Mouse (Mus musculus) liver, embryonic 15.5 days (tissue): ENCODE data around the gene Tmem51. TPM values are rescaled to one million over a fixed set of nuclear protein-coding genes. Genes with fewer than 3 reads are reported as not detected.
A peak's percentile ranks its signal among the peaks of the same experiment; 100 is the strongest.

Experiments
- ATAC-seq: fragments of 200-750 bp; cut with Nextera tagmentation; 2 replicates; pipeline ENCODE4 v1.8.0; 2017; ENCODE audit warnings: moderate number of reproducible peaks, mild to moderate bottlenecking, moderate library complexity; ENCODE audit not compliant: insufficient read depth
- H3K27ac ChIP-seq: fragments of 300-500 bp; sonication (generic); replicated peaks from 2 replicates; pipeline ENCODE4 v1.5.1; 2015; ENCODE audit warnings: mild to moderate bottlenecking, inconsistent platforms
- H3K27me3 ChIP-seq: fragments of 300-500 bp; sonication (generic); 2 replicates; pipeline ENCODE4 v1.6.1; 2015; ENCODE audit warnings: mild to moderate bottlenecking, inconsistent platforms
- H3K36me3 ChIP-seq: fragments of 300-500 bp; sonication (generic); replicated peaks from 2 replicates; pipeline ENCODE4 v1.6.1; 2015; ENCODE audit warnings: moderate library complexity, mild to moderate bottlenecking, inconsistent platforms
- H3K4me1 ChIP-seq: fragments of 300-500 bp; sonication (generic); replicated peaks from 2 replicates; pipeline ENCODE4 v1.6.1; 2015; ENCODE audit warnings: inconsistent platforms
- H3K4me2 ChIP-seq: fragments of 300-500 bp; sonication (generic); 2 replicates; pipeline ENCODE4 v1.6.1; 2015; ENCODE audit warnings: moderate library complexity, mild to moderate bottlenecking, inconsistent platforms
- H3K4me3 ChIP-seq: fragments of 300-500 bp; sonication (generic); replicated peaks from 2 replicates; pipeline ENCODE4 v1.5.1; 2015; ENCODE audit warnings: mild to moderate bottlenecking, inconsistent platforms
- H3K9ac ChIP-seq: fragments of 300-500 bp; sonication (generic); 2 replicates; pipeline ENCODE4 v1.6.1; 2015; ENCODE audit warnings: moderate library complexity, mild to moderate bottlenecking, inconsistent platforms
- H3K9me3 ChIP-seq: fragments of 300-500 bp; sonication (generic); replicated peaks from 2 replicates; pipeline ENCODE4 v1.6.1; 2016; ENCODE audit warnings: inconsistent platforms
- WGBS: fragments of 180-500 bp; shearing (Covaris S2); methylation state at CpG from one replicate; pipeline ENCODE4 v1.1.7; 2015; ENCODE audit warnings: mixed read lengths; ENCODE audit not compliant: insufficient replicate concordance; 5-methylcytosine and 5-hydroxymethylcytosine counted together
- polyA plus RNA-seq: library from polyadenylated mRNA; unstranded; fragments of >200 nt; fragmentation: Nextera tagmentation; extraction: Ambion mirVana; gene quantifications from 2 replicates; pipeline ENCODE4 v1.2.1, GENCODE M21; 2015

Tmem51 gene
- polyA plus RNA-seq, 1 experiment from 2014 or later = 16.2 TPM

DNA sequence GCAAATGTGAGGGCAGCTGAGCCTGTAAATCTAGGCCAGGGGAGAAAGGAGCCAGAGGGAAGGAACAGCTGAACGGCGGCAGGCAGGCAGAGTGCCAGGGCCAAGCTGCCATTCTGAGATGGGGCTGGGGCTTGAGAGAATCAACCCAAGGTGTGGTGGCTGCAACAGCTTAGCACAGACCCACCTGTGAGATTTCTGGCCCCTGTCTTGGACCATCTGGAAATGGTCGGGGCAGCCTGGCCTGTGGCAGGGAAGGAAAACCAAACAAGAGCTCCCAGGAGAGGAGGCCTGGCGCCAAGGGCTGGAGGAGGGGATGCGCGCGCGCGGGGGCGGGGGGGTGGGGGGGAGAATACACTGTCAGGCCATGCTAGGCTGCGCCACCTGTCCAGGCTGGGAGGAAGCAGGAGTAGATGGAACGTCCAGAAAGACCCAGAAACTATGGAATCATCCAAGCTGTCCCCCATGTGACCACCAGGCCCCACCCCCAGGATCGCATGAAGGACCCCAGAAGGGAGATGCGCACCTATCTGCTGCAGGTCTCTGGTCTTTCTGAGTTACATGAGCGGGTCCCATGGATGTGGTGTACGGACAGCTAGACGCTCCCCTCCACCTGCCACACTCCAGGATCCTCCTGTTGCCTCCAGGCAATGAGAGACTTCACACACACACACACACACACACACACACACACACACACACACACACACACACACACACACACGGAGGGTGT, 3.0 kb downstream of the Tmem51 start:
- WGBS = 60% methylated on average over 18 of the region's 18 CpGs
- peaks cover 55% of the 10 kb centered on the region for H3K4me1 ChIP-seq
- H3K27ac ChIP-seq = peak overlapping the region; percentile 5; the same call in 1 of the 2 replicates
- H3K36me3 ChIP-seq = no peaks in the 10 kb centered on the region
- no peak overlapping the region for H3K9ac ChIP-seq
- H3K27me3 ChIP-seq = peaks cover 44% of the 10 kb centered on the region
- no peak overlapping the region for H3K4me3 ChIP-seq
- ATAC-seq = no peak
- H3K4me2 ChIP-seq = peak overlapping the region; percentile 14
- H3K9me3 ChIP-seq = no peaks in the 10 kb centered on the region

GRCm38 (mm10) chr4:142080487-142080767, 3.7 kb downstream of the Tmem51 start:
- no peaks in the 10 kb centered on the region for H3K36me3 ChIP-seq
- H3K4me2 ChIP-seq = peak overlapping the region; percentile 14
- no peak for ATAC-seq
- no peak overlapping the region for H3K4me3 ChIP-seq
- H3K27ac ChIP-seq = no peak overlapping the region
- H3K27me3 ChIP-seq = peaks cover 37% of the 10 kb centered on the region
- WGBS = 56% methylated on average over 4 of the region's 4 CpGs
- no peaks in the 10 kb centered on the region for H3K9me3 ChIP-seq
- H3K4me1 ChIP-seq = peaks cover 56% of the 10 kb centered on the region
- no peak overlapping the region for H3K9ac ChIP-seq

GRCm38 (mm10) chr4:142079629-142080486, 4.2 kb downstream of the Tmem51 start:
- no peak overlapping the region for H3K9ac ChIP-seq
- 36% methylated on average over 14 of the region's 14 CpGs for WGBS

GRCm38 (mm10) chr4:142077572-142078271, 6.4 kb downstream of the Tmem51 start:
- H3K9ac ChIP-seq = no peak overlapping the region
- no peaks in the 10 kb centered on the region for H3K9me3 ChIP-seq
- 19% methylated on average over 18 of the region's 18 CpGs for WGBS
- peaks cover 10% of the 10 kb centered on the region for H3K27me3 ChIP-seq
- peaks cover 66% of the 10 kb centered on the region for H3K4me1 ChIP-seq
- H3K27ac ChIP-seq = peak overlapping the region; percentile 25
- H3K4me2 ChIP-seq = 0 out of 2 replicates have a peak overlapping the region, but pooled peaks have one; percentile 12
- H3K4me3 ChIP-seq = no peak overlapping the region
- no peaks in the 10 kb centered on the region for H3K36me3 ChIP-seq
- no peak for ATAC-seq

More at GRCm38 (mm10) chr4:142079629-142080486, 4.2 kb downstream of the Tmem51 start:
- Histone ChIP-seq H3K4me1 (peaks cover 56% of the 10 kb centered on the region), H3K27me3 (peaks cover 32% of the 10 kb centered on the region), H3K4me2 (no peak overlapping the region), H3K4me3 (no peak overlapping the region), H3K27ac (no peak overlapping the region), H3K9me3 (no peaks in the 10 kb centered on the region), H3K36me3 (no peaks in the 10 kb centered on the region)
- ATAC-seq = no peak

- Histone ChIP-seq H3K36me3 (no peaks in the 10 kb centered on the region), H3K27me3 (peaks cover 4% of the 10 kb centered on the region; the same call in 1 of the 2 replicates), H3K4me2 (no peak overlapping the region), H3K4me1 (peaks cover 66% of the 10 kb centered on the region), H3K4me3 (no peak overlapping the region), H3K27ac (peak overlapping the region; percentile 25; the same call in 1 of the 2 replicates), H3K9me3 (no peaks in the 10 kb centered on the region), H3K9ac (no peak overlapping the region)
- ATAC-seq = no peak
- 5% methylated on average over 1 of the region's 1 CpGs for WGBS
Observed at GRCm38 (mm10) chr4:142076883-142077282, 7.2 kb downstream of the Tmem51 start.

GRCm38 (mm10) chr4:142075931-142076330, 8.2 kb downstream of the Tmem51 start:
- no peak overlapping the region for H3K4me3 ChIP-seq
- H3K27ac ChIP-seq = 0 out of 2 replicates have a peak overlapping the region, but pooled peaks have one; percentile 31
- H3K36me3 ChIP-seq = no peaks in the 10 kb centered on the region
- no peak overlapping the region for H3K4me2 ChIP-seq
- peak; percentile 17 for ATAC-seq
- peaks cover 7% of the 10 kb centered on the region; the same call in 1 of the 2 replicates for H3K27me3 ChIP-seq
- WGBS = 65% methylated on average over 11 of the region's 11 CpGs
- H3K9ac ChIP-seq = no peak overlapping the region
- H3K9me3 ChIP-seq = no peaks in the 10 kb centered on the region
- peaks cover 65% of the 10 kb centered on the region for H3K4me1 ChIP-seq

DNA sequence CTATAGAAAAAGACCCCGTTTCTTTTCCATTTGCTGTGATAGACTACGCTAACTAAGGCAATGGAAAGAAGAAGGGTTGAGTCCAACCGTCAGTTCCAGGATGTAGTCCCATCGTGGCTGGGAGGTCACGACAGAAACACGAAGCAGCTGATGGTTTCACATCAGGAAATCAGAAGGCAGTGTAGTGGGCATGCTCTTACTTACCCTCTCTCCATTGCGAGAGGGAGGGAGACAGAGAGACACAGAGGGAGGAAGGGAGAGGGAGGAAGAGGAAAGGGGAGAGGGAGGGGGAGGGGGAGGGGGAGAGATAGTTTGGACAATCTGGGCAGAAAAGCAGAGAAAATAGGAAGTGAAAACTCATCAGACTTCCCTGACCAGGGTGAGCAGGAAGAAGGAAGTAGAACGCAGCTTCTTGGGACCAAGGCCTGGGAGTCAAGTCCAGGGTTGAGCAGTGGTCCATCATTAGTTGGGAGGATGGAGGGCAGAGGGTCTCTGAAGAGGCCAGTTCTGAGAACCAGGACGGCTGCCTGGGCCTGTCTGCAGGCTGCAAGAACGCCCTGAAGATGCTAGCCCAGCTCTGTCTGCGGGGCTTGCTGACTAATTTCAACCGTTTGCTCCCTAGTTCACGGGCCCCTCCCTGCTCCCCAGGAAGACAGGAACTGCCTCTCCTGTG, 9.9 kb downstream of the Tmem51 start:
- Histone ChIP-seq H3K27me3 (peaks cover 6% of the 10 kb centered on the region; the same call in 1 of the 2 replicates), H3K36me3 (no peaks in the 10 kb centered on the region), H3K9me3 (no peaks in the 10 kb centered on the region), H3K9ac (no peak overlapping the region), H3K4me1 (peaks cover 59% of the 10 kb centered on the region), H3K4me3 (no peak overlapping the region), H3K27ac (0 out of 2 replicates have a peak overlapping the region, but pooled peaks have one; percentile 38), H3K4me2 (no peak overlapping the region)
- WGBS = 25% methylated on average over 13 of the region's 13 CpGs
- ATAC-seq = no peak

DNA sequence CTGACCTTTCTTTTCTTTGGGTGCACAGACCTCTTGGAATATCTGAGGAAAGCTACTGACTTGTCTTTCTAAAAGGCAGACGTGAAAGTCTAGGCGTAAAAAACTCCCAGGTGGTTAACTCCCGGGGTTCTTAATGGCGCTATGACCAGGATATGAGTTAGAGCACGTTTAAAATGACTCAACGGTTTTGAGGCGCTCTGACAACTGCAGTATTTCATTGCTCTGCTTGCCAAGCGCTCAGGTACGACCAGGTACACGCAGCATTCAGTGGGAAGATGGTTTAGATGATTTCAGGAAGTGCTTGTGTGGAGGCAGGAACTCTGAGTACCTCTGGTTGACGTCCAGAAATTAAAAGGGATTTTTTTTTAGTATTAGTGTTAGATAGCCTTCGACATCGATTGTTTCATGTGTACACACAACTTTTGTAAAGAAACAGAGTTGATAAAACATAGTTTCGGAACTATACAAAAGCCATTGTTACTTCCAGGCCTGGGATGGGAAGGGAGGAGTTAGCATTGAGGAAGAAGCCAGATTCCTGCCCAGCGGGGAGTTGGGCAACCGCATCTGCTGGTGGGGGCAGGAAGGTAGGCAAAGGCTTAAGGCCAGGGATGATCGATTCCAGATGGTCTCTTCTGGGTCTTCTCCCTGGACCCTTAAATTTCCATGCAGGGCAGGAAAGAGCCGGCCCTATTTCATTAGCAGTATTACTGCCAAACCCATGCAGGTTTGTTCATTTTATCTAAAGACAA, 12.7 kb downstream of the Tmem51 start:
- H3K27ac ChIP-seq = peak overlapping the region; percentile 53
- H3K27me3 ChIP-seq = peaks cover 17% of the 10 kb centered on the region; the same call in 1 of the 2 replicates
- no peaks in the 10 kb centered on the region for H3K36me3 ChIP-seq
- no peak overlapping the region for H3K4me3 ChIP-seq
- no peak for ATAC-seq
- peaks cover 50% of the 10 kb centered on the region for H3K4me1 ChIP-seq
- peak overlapping the region; percentile 4; the same call in 1 of the 2 replicates for H3K4me2 ChIP-seq
- no peaks in the 10 kb centered on the region for H3K9me3 ChIP-seq
- no peak overlapping the region for H3K9ac ChIP-seq
- 12% methylated on average over 18 of the region's 18 CpGs for WGBS

GRCm38 (mm10) chr4:142070840-142071239, 13.3 kb downstream of the Tmem51 start:
- H3K9me3 ChIP-seq = no peaks in the 10 kb centered on the region
- H3K4me1 ChIP-seq = peaks cover 56% of the 10 kb centered on the region
- peak overlapping the region; percentile 4; the same call in 1 of the 2 replicates for H3K4me2 ChIP-seq
- no peak overlapping the region for H3K9ac ChIP-seq
- peaks cover 17% of the 10 kb centered on the region; the same call in 1 of the 2 replicates for H3K27me3 ChIP-seq
- 0 out of 2 replicates have a peak, but pooled peaks have one; percentile 13 for ATAC-seq
- H3K4me3 ChIP-seq = no peak overlapping the region
- 12% methylated on average over 8 of the region's 8 CpGs for WGBS
- H3K36me3 ChIP-seq = no peaks in the 10 kb centered on the region
- peak overlapping the region; percentile 53 for H3K27ac ChIP-seq
